Mouse (Mus musculus): ENCODE data around the gene Mef2d.
A peak's percentile ranks its signal among the peaks of the same experiment; 100 is the strongest.

The Mef2d gene

DNA sequence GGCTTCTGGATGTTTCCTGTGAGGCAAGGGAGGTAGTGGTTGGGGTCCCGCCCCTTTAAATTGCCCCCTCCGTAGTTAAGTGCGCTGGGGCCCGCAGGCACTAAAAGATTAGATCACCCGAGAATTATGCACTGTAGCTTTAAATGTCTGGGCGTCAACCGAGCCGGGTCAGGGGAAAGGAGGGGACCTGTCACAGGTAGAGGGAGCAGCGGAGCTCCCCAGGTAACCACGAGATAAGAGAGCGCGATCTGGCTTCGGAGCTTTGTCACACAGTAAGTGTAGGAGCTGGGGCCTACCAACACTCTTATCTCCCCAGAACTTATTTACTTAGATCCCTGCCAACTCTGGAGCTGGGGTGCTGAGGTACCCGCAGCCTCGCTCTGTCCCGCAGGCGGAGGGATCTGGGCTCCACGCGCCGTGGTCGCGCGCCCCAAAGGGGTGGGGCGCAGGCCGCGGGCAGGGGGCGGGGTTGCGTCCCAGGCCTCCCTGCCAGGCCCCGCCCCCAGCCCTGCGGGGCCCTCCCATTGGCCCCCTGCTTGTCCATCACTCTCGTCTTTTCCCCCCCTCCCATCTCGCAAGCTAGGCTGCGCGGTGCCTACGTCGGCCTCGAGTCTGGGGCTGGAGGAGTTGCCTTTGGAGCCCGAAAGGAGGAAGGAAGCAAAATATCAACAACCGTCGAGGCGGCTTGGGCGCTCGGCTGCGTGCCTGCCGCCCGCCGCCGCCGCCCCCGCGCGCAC lies at the start of gene Mef2d:
TSS of gene Mef2d (plus strand) at position 586 of the 737 bp plus-strand sequence.
- peak; percentile 87 to 94 for DNase-seq (ENCODE audit: low spot score in 2 of 2)

DNA sequence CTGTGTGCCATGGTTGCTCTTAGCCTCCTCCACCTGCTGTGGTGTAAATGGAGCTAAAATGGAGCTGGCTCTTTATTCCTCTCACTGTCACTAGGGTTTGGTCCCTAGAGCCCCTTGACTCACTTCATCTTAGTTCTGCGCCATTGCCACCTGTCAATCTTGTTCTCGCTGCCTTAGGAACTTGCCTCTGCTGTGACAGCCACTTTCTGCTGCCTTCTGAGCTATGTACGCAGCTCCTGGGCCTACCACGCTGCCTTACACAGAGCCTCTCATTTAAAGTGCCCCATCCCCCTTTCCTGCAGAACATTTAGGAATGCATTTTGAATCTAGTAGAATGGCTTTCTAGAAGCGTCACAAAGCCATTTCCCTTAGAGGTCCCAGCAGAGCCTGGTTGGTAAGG lies 48.0 kb upstream of the Mef2d start:
- DNase-seq (ENCODE audit: low spot score in 2 of 2), result no peak

- peak in 1 of 2 experiments; percentile 13 for DNase-seq (ENCODE audit: low spot score in 2 of 2)
These were observed 44.5 kb upstream of the Mef2d start for GRCm38 (mm10) chr3:88097666-88098065.

- DNase-seq (ENCODE audit: low spot score in 2 of 2), result no peak
These were observed 41.9 kb upstream of the Mef2d start for GRCm38 (mm10) chr3:88100251-88100650.

DNA sequence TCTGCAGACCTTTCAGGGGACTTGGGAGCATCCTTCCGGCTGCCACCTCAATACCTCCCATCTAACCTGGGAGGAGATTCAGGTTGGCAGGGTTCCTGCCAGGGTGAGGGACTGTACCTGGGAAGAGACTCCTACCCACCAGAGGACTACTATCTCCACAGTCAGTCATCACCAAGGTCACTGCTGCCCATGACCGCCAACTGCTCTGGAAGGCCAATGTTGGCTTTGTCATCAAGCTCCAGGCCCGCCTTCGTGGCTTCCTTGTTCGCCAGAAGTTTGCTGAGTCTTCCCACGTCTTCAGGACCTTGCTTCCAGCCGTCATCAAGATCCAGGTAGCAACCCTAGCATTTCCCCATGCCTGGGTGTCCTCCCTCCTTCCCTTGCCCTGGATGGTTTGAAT lies 40.4 kb upstream of the Mef2d start:
- DNase-seq (ENCODE audit: low spot score in 2 of 2), result no peak

DNA sequence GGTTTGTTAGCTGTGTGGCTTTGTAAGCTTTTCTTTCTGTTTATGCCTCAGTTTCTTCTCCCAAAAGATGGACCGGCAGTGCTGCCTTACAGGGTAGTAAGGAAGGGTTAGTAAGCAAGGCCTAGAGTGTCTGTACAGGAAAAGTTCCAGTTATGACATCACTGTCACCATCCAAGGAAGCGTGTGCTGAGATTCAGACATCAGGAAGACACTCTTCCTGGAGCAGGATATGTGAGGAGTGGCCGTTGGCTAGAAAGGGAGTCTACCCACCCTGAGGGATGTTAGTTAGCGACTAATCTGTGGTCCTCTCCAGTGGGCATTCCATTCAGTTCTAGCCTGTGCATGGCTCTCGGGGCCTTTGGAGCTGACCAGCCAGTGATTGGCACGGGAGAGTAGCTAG lies 40.0 kb upstream of the Mef2d start:
- DNase-seq (ENCODE audit: low spot score in 2 of 2), result no peak

- DNase-seq (ENCODE audit: low spot score in 2 of 2), result peak in 1 of 2 experiments; percentile 23
These were observed 39.6 kb upstream of the Mef2d start for GRCm38 (mm10) chr3:88102611-88103010.

GRCm38 (mm10) chr3:88106126-88106525 lies 36.0 kb upstream of the Mef2d start:
- no peak for DNase-seq (ENCODE audit: low spot score in 2 of 2)

GRCm38 (mm10) chr3:88109126-88109525 lies 33.0 kb upstream of the Mef2d start:
- no peak for DNase-seq (ENCODE audit: low spot score in 2 of 2)

- DNase-seq (ENCODE audit: low spot score in 2 of 2), result no peak
These were observed 27.8 kb upstream of the Mef2d start for GRCm38 (mm10) chr3:88114396-88114795.

GRCm38 (mm10) chr3:88120117-88120651 lies 22.0 kb upstream of the Mef2d start:
- no peak for DNase-seq (ENCODE audit: low spot score in 2 of 2)

- no peak for DNase-seq (ENCODE audit: low spot score in 2 of 2)
These were observed 20.7 kb upstream of the Mef2d start for GRCm38 (mm10) chr3:88121164-88122131.

- DNase-seq (ENCODE audit: low spot score in 2 of 2), result no peak
These were observed 17.0 kb upstream of the Mef2d start for GRCm38 (mm10) chr3:88125195-88125594.

DNA sequence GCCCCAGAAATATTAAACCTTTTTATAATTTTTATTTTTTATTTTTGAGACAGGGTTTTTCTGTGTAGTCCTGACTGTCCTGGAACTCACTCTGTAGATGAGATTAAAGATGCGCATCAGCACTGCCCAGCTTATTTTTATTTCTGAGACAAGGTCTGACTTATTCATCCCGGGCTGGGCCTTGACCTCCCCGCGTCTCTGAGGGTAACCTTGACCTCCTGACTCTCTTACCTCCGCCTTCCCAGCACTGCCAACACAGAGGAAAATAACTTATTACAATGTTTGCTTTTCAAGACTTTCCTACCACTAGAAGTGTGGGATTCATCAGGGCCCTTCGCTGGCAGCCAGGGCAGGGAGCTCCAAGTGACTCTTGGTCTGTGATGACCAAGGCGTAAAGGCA lies 16.0 kb upstream of the Mef2d start:
- no peak for DNase-seq (ENCODE audit: low spot score in 2 of 2)

- no peak for DNase-seq (ENCODE audit: low spot score in 2 of 2)
These were observed 14.5 kb upstream of the Mef2d start for GRCm38 (mm10) chr3:88127636-88128035.

DNA sequence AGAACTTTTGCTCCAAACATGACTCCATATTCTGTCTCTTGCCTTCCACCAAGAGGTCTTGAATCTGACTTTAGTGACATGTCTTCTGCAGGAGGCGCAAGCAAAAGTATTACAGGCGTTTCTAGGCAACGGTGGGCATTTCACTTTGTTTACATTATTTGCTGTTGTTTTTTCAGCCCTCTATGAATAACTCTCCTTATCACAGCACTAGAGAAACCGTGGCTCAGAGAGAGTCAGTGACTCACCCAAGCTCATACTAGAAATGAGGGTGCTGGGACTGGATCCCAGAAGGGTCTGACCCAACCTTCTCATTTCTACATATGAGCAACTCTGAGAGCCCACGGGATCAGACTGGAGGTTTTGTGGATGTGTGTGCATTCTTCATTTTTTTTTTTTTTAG lies 14.1 kb upstream of the Mef2d start:
- no peak for DNase-seq (ENCODE audit: low spot score in 2 of 2)

DNA sequence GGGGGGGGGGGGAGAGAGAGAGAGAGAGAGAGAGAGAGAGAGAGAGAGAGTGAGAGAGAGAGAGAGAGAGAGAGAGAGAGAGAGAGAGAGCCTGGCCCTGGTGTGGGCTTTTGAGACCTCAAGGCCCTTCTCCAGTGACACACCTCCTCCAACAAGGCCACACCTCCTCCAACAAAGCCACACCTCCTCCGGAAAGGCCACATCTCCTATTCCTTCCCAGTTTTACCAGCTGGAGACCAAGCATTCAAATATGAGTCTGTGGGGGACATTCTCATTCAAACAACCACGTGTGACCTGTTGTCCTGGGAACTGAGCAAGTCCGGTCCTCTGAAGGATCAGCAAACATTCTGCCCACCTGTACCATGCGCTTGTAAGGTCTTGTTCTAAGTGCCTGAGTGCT lies 13.2 kb upstream of the Mef2d start:
- DNase-seq (ENCODE audit: low spot score in 2 of 2), result no peak

DNA sequence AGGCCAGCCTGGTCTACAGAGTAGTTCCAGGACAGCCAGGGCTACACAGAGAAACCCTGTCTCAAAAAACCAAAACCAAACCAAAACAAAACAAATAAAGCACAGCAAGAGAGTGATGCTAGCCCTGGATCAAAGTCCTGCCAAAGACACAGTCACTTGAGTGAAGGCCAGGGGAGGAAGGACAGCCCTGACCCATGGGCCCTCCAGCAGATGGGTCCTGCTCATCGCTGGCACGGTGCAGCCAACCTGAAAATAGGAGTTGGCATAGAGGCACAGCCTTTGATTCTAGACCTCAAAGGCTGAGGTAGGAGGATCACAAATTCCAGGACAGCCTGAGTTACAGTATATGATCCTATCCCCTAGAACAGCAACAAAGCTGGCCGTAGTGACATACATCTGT lies 11.1 kb upstream of the Mef2d start:
- DNase-seq (ENCODE audit: low spot score in 2 of 2), result no peak

- no peak for DNase-seq (ENCODE audit: low spot score in 2 of 2)
These were observed 9.7 kb upstream of the Mef2d start for GRCm38 (mm10) chr3:88132492-88132891.

GRCm38 (mm10) chr3:88133187-88133771 lies 8.9 kb upstream of the Mef2d start:
- DNase-seq (ENCODE audit: low spot score in 2 of 2), result peak in 1 of 2 experiments; percentile 13

- DNase-seq (ENCODE audit: low spot score in 2 of 2), result no peak
These were observed 5.8 kb upstream of the Mef2d start for GRCm38 (mm10) chr3:88136346-88136745.

GRCm38 (mm10) chr3:88136945-88137494 lies 5.2 kb upstream of the Mef2d start:
- no peak for DNase-seq (ENCODE audit: low spot score in 2 of 2)
